Mouse (Mus musculus) adrenal gland, adult 2 months (tissue): ENCODE measurements around the gene Kcna1. TPM values are rescaled to one million over a fixed set of nuclear protein-coding genes. Genes with fewer than 3 reads are reported as not detected.

Experiments
- DNase-seq: peaks from one replicate; pipeline ENCODE4 v3.0.0; 2021
- polyA plus RNA-seq: library from polyadenylated mRNA; depleted of rRNA; stranded (reverse); fragments of >200 nt; gene quantifications from 2 replicates; pipeline ENCODE4 v1.2.3, GENCODE M21; 2012; rRNA removed
- total RNA-seq, 2 experiments: library from RNA; stranded (reverse); gene quantifications; 2 replicates each; pipeline ENCODE4 v1.2.3; 2021

Gene Kcna1
- total and polyA plus RNA-seq, 3 experiments: 0.71 to 1.9 (median 1.2) TPM

GRCm38 (mm10) chr6:126599201-126599995 is 46.8 kb downstream of the Kcna1 start:
- no peak for DNase-seq

GRCm38 (mm10) chr6:126597741-126598140 is 48.4 kb downstream of the Kcna1 start:
- no peak for DNase-seq

DNA sequence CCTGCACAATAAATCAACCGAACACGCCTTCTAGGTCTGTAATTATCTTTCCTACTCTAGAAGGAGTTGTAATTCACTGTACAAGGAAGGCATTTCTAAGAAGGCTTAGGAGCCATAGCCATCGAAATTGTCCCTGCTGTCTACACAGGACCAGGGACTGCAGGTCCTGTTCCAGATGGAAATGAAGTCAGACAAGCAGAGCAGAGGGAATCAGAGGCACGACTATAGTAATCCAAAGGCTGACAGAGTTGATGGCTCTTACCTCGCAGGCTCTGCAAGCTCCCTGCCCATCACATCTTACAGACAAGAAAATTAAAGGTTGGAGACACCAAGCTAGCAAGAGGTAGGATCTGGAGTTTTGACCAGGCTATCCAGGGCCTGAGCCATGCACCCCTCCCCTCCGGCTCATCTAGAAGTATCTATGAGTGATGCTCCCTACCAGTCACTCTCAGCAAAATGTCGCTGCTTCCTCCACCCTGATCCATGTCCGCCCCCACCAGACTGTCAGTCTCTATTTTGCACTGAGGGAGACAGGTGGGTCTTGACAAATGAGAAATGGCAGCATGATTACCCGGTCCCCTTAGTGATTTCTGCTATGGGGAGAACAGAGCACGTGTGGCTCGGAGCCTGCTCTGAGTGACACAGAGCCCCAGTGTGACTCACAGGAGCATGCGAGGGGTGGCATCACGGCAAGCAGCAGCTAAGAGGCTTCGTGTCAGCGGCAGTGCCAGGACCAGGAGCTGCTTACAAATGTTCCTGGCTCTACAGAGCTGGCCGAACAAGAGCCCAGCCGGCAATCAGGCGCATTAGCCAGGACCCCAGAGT is 50.2 kb downstream of the Kcna1 start:
- DNase-seq: no peak

GRCm38 (mm10) chr6:126595130-126595529 is 51.1 kb downstream of the Kcna1 start:
- no peak for DNase-seq

DNA sequence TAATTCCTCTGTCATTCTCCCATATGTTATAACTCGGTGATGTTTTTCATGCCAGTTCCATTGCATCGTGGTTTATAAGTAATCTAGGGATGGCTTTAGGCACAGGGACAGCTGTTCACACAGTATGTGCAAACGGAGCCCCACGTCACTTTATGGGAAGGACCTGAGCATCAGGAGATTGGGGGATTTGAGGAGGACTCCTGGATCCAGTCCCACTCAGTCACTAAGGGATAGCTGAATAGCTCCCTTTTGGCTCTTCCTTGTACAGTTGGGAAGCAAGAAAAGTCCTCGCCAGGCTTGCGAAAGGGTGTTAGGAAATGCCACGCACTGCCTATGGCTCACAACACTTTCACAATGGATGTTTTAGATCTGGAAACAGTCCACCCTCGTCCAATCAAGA is 51.8 kb downstream of the Kcna1 start:
- no peak for DNase-seq

DNA sequence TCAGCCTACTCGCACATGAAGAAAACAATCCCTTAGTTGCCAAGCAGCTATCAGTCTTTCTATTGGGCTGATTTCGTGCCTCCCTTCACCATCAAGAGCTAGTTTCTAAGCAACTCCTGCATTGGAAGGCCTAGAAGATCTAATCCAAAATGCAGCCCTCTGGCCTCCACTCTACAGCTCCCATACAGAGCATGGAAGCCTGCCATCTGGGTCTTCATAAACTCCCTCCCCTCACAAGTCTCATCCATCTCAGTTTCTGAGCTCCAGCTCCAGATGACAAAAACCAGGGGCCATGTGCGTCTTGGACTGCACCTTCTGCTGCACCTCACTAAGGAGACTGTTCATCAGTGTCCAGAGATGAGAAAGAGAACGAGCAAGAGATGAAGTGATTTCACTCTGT is 52.8 kb downstream of the Kcna1 start:
- DNase-seq: no peak

Other genes starting within 250 kb of the Kcna1 start
- gene Kcna5, start 111.0 kb downstream of the Kcna1 start, total RNA-seq: 1 to 10 TPM; 2.9 to 3.0 TPM
- gene Kcna5, start 111.0 kb downstream of the Kcna1 start, polyA plus RNA-seq: 3.5 and 3.8 TPM in 2 replicates
- 1 to 10 TPM in 1 of 2 experiments, under 1 TPM in 1; 0.81 to 1.1 TPM for gene Kcna6, start 94.3 kb upstream of the Kcna1 start, total RNA-seq
- gene Kcna6, start 94.3 kb upstream of the Kcna1 start, polyA plus RNA-seq: 0.47 and 0.66 TPM in 2 replicates
- gene Ndufa9, start 202.8 kb upstream of the Kcna1 start, total RNA-seq: 100 to 1,000 TPM; 167 to 248 TPM
- gene Ndufa9, start 202.8 kb upstream of the Kcna1 start, polyA plus RNA-seq: 77.2 and 80.4 TPM in 2 replicates
- not detected for gene Akap3, start 206.7 kb upstream of the Kcna1 start, total RNA-seq
- 0.03 and 0.04 TPM in 2 replicates for gene Akap3, start 206.7 kb upstream of the Kcna1 start, polyA plus RNA-seq